25 mouse cellular contexts compared by ENCODE assay signal in genomic region chr16:90517041-90517440, GRCm38 (mm10).
DNase-seq lines count a peak whose midpoint lies in the region; ATAC-seq lines count a peak whose summit lies in the region.
"Had no signal": no experiment of that assay in that cellular context is flagged by ENCODE, and none has a peak within 500 bp of the region (broad histone marks: within the 10 kb centered on the region; RNA-seq: fewer than 3 reads in every experiment).

No protein-coding gene starts in this region.

- 21% methylated on average over 9 of the region's 9 CpGs for WGBS in lung, embryonic 15.5 days
- WGBS in midbrain, embryonic 11.5 days: 77% methylated on average over 9 of the region's 9 CpGs
- WGBS in midbrain, embryonic 16.5 days: 87% methylated on average over 9 of the region's 9 CpGs
- WGBS in limb, embryonic 15.5 days: 37% methylated on average over 9 of the region's 9 CpGs

- H3K27me3 ChIP-seq in lung, embryonic 15.5 days: no peaks in the 10 kb centered on the region
- no peaks in the 10 kb centered on the region for H3K27me3 ChIP-seq in midbrain, embryonic 11.5 days (ENCODE audit: control insufficient read depth, insufficient read depth, low read length)
- H3K27me3 ChIP-seq in midbrain, embryonic 16.5 days (ENCODE audit: control insufficient read depth, insufficient read depth, low read depth, low read length): no peaks in the 10 kb centered on the region
- no peaks in the 10 kb centered on the region for H3K27me3 ChIP-seq in limb, embryonic 15.5 days
- H3K27me3 ChIP-seq: heart, embryonic 12.5 days; heart, embryonic 15.5 days; hindbrain, embryonic 13.5 days had no signal

- no peak overlapping the region for H3K4me3 ChIP-seq in lung, embryonic 15.5 days
- no peak overlapping the region for H3K4me3 ChIP-seq in midbrain, embryonic 11.5 days (ENCODE audit: low read depth, low read length)
- H3K4me3 ChIP-seq in midbrain, embryonic 16.5 days (ENCODE audit: low read depth, low read length): no peak overlapping the region
- H3K4me3 ChIP-seq in limb, embryonic 15.5 days: no peak overlapping the region
- H3K4me3 ChIP-seq: gastrocnemius, adult 2 months; heart, embryonic 12.5 days; heart, embryonic 15.5 days; hindbrain, embryonic 10.5 days; hindbrain, embryonic 13.5 days had no signal

- H3K27ac ChIP-seq in lung, embryonic 15.5 days: peak overlapping the region; percentile 51; the same call in 1 of the 2 replicates
- H3K27ac ChIP-seq in midbrain, embryonic 11.5 days (ENCODE audit: low read depth, low read length): no peak overlapping the region
- no peak overlapping the region for H3K27ac ChIP-seq in midbrain, embryonic 16.5 days (ENCODE audit: low read length)
- H3K27ac ChIP-seq in limb, embryonic 15.5 days: 0 out of 2 replicates have a peak overlapping the region, but pooled peaks have one; percentile 1
- H3K27ac ChIP-seq: gastrocnemius, adult 2 months; heart, embryonic 15.5 days; hindbrain, embryonic 13.5 days had no signal

- no peaks in the 10 kb centered on the region for H3K9me3 ChIP-seq in lung, embryonic 15.5 days
- H3K9me3 ChIP-seq in midbrain, embryonic 11.5 days (ENCODE audit: control insufficient read depth, low read length): no peaks in the 10 kb centered on the region
- no peaks in the 10 kb centered on the region for H3K9me3 ChIP-seq in midbrain, embryonic 16.5 days (replicated peaks; ENCODE audit: control insufficient read depth, low read length, poor library complexity, severe bottlenecking)
- no peaks in the 10 kb centered on the region for H3K9me3 ChIP-seq in limb, embryonic 15.5 days
- H3K9me3 ChIP-seq: heart, embryonic 12.5 days; heart, embryonic 15.5 days; hindbrain, embryonic 10.5 days; hindbrain, embryonic 13.5 days had no signal

- DNase-seq in lung, postnatal 10 days: no peak
- DNase-seq in midbrain, embryonic 11.5 days (ENCODE audit: low spot score, missing footprints): peak; percentile 80
- DNase-seq in heart, adult 8-10 months (ENCODE audit: low spot score): no peak
- DNase-seq: adrenal gland, adult 2 months; adrenal gland, postnatal 14 days; cerebellum, adult 11 months; cerebellum, adult 2 months; cerebellum, adult 9-11 months; cerebellum, postnatal 25 days; forebrain, postnatal 0 days; gastrocnemius, adult 2 months; gastrocnemius, postnatal 14 days; heart, adult 11 months; heart, postnatal 10 days; heart, postnatal 36 days had no signal

- no peak overlapping the region for H3K4me2 ChIP-seq in lung, embryonic 15.5 days
- H3K4me2 ChIP-seq in midbrain, embryonic 11.5 days: no peak overlapping the region
- H3K4me2 ChIP-seq in midbrain, embryonic 16.5 days (ENCODE audit: low read length): no peak overlapping the region
- no peak overlapping the region for H3K4me2 ChIP-seq in limb, embryonic 15.5 days
- H3K4me2 ChIP-seq: heart, embryonic 12.5 days; heart, embryonic 15.5 days; hindbrain, embryonic 13.5 days had no signal

- H3K4me1 ChIP-seq in lung, embryonic 15.5 days: peaks cover 31% of the 10 kb centered on the region
- peaks cover 10% of the 10 kb centered on the region for H3K4me1 ChIP-seq in midbrain, embryonic 11.5 days (ENCODE audit: control insufficient read depth, insufficient read depth, low read length)
- H3K4me1 ChIP-seq in midbrain, embryonic 16.5 days (ENCODE audit: control insufficient read depth, insufficient read depth, low read length): peaks cover 10% of the 10 kb centered on the region
- H3K4me1 ChIP-seq in limb, embryonic 15.5 days: peaks cover 45% of the 10 kb centered on the region

- no peak overlapping the region for H3K9ac ChIP-seq in lung, embryonic 15.5 days
- no peak overlapping the region for H3K9ac ChIP-seq in midbrain, embryonic 11.5 days (ENCODE audit: low read length)
- no peak overlapping the region for H3K9ac ChIP-seq in midbrain, embryonic 16.5 days (ENCODE audit: low read depth, low read length)
- H3K9ac ChIP-seq in limb, embryonic 15.5 days: no peak overlapping the region
- H3K9ac ChIP-seq: forebrain, postnatal 0 days; heart, embryonic 12.5 days; heart, embryonic 15.5 days; hindbrain, embryonic 13.5 days had no signal

- ATAC-seq in lung, embryonic 15.5 days (ENCODE audit: borderline replicate concordance, extremely low read depth, low FRiP score, low TSS enrichment): no peak; the same call in 1 of the 2 replicates
- no peak for ATAC-seq in midbrain, embryonic 11.5 days (ENCODE audit: low FRiP score)
- ATAC-seq in midbrain, embryonic 16.5 days: no peak
- ATAC-seq in limb, embryonic 15.5 days (ENCODE audit: insufficient number of reproducible peaks, low FRiP score, low TSS enrichment, low read depth): no peak
- ATAC-seq: CD4-positive, CD25-positive, alpha-beta regulatory T cell, adult 4 months; forebrain, embryonic 14.5 days; forebrain, postnatal 0 days; hindbrain, embryonic 16.5 days had no signal

- no peaks in the 10 kb centered on the region for H3K36me3 ChIP-seq in lung, embryonic 15.5 days
- no peaks in the 10 kb centered on the region for H3K36me3 ChIP-seq in midbrain, embryonic 11.5 days (ENCODE audit: control insufficient read depth, insufficient read depth, low read length)
- no peaks in the 10 kb centered on the region for H3K36me3 ChIP-seq in midbrain, embryonic 16.5 days (ENCODE audit: control insufficient read depth, insufficient read depth, low read length)
- H3K36me3 ChIP-seq in limb, embryonic 15.5 days: no peaks in the 10 kb centered on the region
- H3K36me3 ChIP-seq: heart, embryonic 12.5 days; heart, embryonic 15.5 days; hindbrain, embryonic 10.5 days; hindbrain, embryonic 13.5 days had no signal

Comparison
In these comparisons a context has a peak if more than half of its experiments do, and no peak if none do; other contexts are left out.
1. H3K27ac ChIP-seq: peak in lung, embryonic 15.5 days (single experiment) and limb, embryonic 15.5 days (single experiment); none in midbrain, embryonic 11.5 days (single experiment) and midbrain, embryonic 16.5 days (single experiment).